Mouse (Mus musculus) kidney, embryonic 15.5 days (tissue): ENCODE data around the gene Ppp2r5c. TPM values are rescaled to one million over a fixed set of nuclear protein-coding genes. Genes with fewer than 3 reads are reported as not detected.
A peak's percentile ranks its signal among the peaks of the same experiment; 100 is the strongest.

Experiments used
- ATAC-seq: fragments of 200-750 bp; cut with Nextera tagmentation; replicated peaks from 2 replicates; pipeline ENCODE4 v1.8.0; 2017; ENCODE audit warnings: moderate TSS enrichment; ENCODE audit not compliant: low FRiP score
- H3K27ac ChIP-seq: fragments of 300-500 bp; sonication (generic); 2 replicates; pipeline ENCODE4 v1.5.1; 2015; ENCODE audit warnings: mild to moderate bottlenecking, inconsistent platforms
- H3K27me3 ChIP-seq: fragments of 300-500 bp; sonication (generic); 2 replicates; pipeline ENCODE4 v1.6.1; 2015; ENCODE audit warnings: inconsistent platforms
- H3K36me3 ChIP-seq: fragments of 300-500 bp; sonication (generic); 2 replicates; pipeline ENCODE4 v1.6.1; 2015; ENCODE audit warnings: inconsistent platforms
- H3K4me1 ChIP-seq: fragments of 300-500 bp; sonication (generic); 2 replicates; pipeline ENCODE4 v1.6.1; 2015; ENCODE audit warnings: inconsistent platforms
- H3K4me2 ChIP-seq: fragments of 300-500 bp; sonication (generic); 2 replicates; pipeline ENCODE4 v1.6.1; 2015; ENCODE audit warnings: moderate library complexity, mild to moderate bottlenecking, inconsistent platforms
- H3K4me3 ChIP-seq: fragments of 300-500 bp; sonication (generic); replicated peaks from 2 replicates; pipeline ENCODE4 v1.5.1; 2015; ENCODE audit warnings: mild to moderate bottlenecking, inconsistent platforms
- H3K9ac ChIP-seq: fragments of 300-500 bp; sonication (generic); 2 replicates; pipeline ENCODE4 v1.6.1; 2015; ENCODE audit warnings: mild to moderate bottlenecking, inconsistent platforms
- H3K9me3 ChIP-seq: fragments of 300-500 bp; sonication (generic); replicated peaks from 2 replicates; pipeline ENCODE4 v1.6.1; 2016; ENCODE audit warnings: inconsistent platforms
- WGBS: fragments of 180-500 bp; shearing (Covaris S2); methylation state at CpG from one replicate; pipeline ENCODE4 v1.1.7; 2015; ENCODE audit warnings: mixed read lengths; 5-methylcytosine and 5-hydroxymethylcytosine counted together
- polyA plus RNA-seq: library from polyadenylated mRNA; unstranded; fragments of >200 nt; fragmentation: Nextera tagmentation; extraction: Ambion mirVana; gene quantifications from 2 replicates; pipeline ENCODE4 v1.2.1, GENCODE M21; 2015

Gene Ppp2r5c
- polyA plus RNA-seq, 1 experiment from 2014 or later: 141 TPM

- 81% methylated on average over 6 of the region's 6 CpGs for WGBS
- Histone ChIP-seq H3K4me2 (no peak overlapping the region), H3K4me1 (peaks cover 12% of the 10 kb centered on the region; the same call in 1 of the 2 replicates), H3K9me3 (no peaks in the 10 kb centered on the region), H3K4me3 (no peak overlapping the region), H3K9ac (no peak overlapping the region), H3K27ac (no peak overlapping the region), H3K27me3 (no peaks in the 10 kb centered on the region), H3K36me3 (peaks cover 3% of the 10 kb centered on the region; the same call in 1 of the 2 replicates)
- ATAC-seq: no peak
These were observed 85.8 kb downstream of the Ppp2r5c start for GRCm38 (mm10) chr12:110532711-110533110.

- H3K4me1 ChIP-seq: peaks cover 13% of the 10 kb centered on the region; the same call in 1 of the 2 replicates
- WGBS: 91% methylated on average over 2 of the region's 2 CpGs
- no peak for ATAC-seq
These were observed 86.2 kb downstream of the Ppp2r5c start for GRCm38 (mm10) chr12:110533151-110533550.

DNA sequence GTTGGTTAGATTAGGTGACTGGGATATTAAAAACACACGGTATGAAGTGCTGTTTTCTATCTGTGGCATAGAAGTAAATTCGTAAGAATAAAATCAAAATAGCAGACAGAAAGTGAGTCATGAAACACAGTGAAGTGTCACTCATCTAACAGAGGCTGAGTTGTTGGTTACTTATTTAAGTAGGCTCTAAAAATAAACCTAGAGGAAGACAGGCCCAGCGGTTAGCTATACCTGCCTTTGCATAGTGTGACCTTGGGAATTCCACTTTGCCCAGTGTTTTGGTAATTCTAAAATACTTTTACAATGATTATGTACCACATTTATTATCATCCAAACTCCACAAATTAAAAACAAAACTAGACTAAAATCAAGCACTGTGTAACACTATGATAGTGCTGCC is 86.9 kb downstream of the Ppp2r5c start:
- H3K27me3 ChIP-seq: no peaks in the 10 kb centered on the region
- 0 out of 2 replicates have a peak, but pooled peaks cover 3% of the 10 kb centered on the region for H3K36me3 ChIP-seq
- no peak overlapping the region for H3K4me3 ChIP-seq
- H3K4me2 ChIP-seq: no peak overlapping the region
- H3K9ac ChIP-seq: no peak overlapping the region
- H3K27ac ChIP-seq: no peak overlapping the region
- ATAC-seq: no peak
- 86% methylated on average over 3 of the region's 3 CpGs for WGBS
- no peaks in the 10 kb centered on the region for H3K9me3 ChIP-seq
- H3K4me1 ChIP-seq: peaks cover 13% of the 10 kb centered on the region; the same call in 1 of the 2 replicates

More at GRCm38 (mm10) chr12:110533151-110533550, 86.2 kb downstream of the Ppp2r5c start:
- H3K27ac ChIP-seq: no peak overlapping the region
- no peak overlapping the region for H3K9ac ChIP-seq
- H3K36me3 ChIP-seq: 0 out of 2 replicates have a peak, but pooled peaks cover 3% of the 10 kb centered on the region
- no peak overlapping the region for H3K4me2 ChIP-seq
- no peaks in the 10 kb centered on the region for H3K27me3 ChIP-seq
- no peaks in the 10 kb centered on the region for H3K9me3 ChIP-seq
- H3K4me3 ChIP-seq: no peak overlapping the region

- Histone ChIP-seq H3K36me3 (no peaks in the 10 kb centered on the region), H3K27ac (no peak overlapping the region), H3K9ac (no peak overlapping the region), H3K4me1 (peaks cover 23% of the 10 kb centered on the region), H3K9me3 (no peaks in the 10 kb centered on the region), H3K27me3 (no peaks in the 10 kb centered on the region), H3K4me3 (no peak overlapping the region), H3K4me2 (no peak overlapping the region)
- no peak for ATAC-seq
- 90% methylated on average over 5 of the region's 5 CpGs for WGBS
These were observed 88.4 kb downstream of the Ppp2r5c start for GRCm38 (mm10) chr12:110535361-110535760.

DNA sequence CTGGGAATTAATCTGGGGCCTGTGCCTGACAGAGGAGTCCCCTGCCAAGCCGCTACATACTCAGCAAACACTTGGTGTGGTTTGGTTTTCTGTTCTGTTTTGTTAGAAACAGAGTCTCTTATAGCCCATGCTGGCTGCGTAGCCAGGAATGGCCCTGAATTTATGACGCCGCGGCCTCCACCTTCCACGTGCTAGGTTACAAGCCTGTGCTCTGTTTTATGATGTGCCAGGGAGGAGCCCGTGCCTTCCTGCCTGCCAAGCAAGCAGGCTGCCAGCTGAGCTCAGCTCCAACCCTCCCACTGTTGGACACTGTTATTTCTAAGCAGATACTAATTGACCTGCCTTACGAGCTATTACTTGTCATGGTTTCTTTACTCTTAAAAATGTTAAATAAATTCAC is 90.8 kb downstream of the Ppp2r5c start:
- Histone ChIP-seq H3K9ac (no peak overlapping the region), H3K9me3 (no peaks in the 10 kb centered on the region), H3K4me3 (no peak overlapping the region), H3K4me2 (no peak overlapping the region), H3K36me3 (no peaks in the 10 kb centered on the region), H3K27ac (peak overlapping the region; percentile 45; the same call in 1 of the 2 replicates), H3K4me1 (peaks cover 44% of the 10 kb centered on the region), H3K27me3 (no peaks in the 10 kb centered on the region)
- 30% methylated on average over 8 of the region's 8 CpGs for WGBS
- peak; percentile 84 for ATAC-seq

DNA sequence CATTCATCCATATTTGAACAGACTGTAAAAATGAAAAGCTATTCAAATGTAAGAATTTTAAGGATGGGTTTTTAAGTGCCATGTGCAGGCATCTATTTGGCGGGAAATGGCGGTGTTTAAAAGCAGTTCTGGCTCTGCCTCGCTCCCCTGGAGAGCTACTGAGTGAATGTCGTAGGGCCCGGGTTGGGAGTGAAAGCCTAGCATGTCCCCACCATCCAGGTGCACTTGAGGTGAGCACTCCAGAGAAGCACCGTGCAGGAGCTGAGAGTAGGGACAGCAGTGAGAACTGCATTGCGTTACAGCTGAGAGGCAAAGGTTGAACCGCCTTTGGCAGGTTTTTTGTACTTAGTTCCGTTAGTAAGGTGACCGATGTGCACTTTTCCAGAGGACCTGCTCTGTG is 92.4 kb downstream of the Ppp2r5c start:
- Histone ChIP-seq H3K9ac (no peak overlapping the region), H3K4me3 (no peak overlapping the region), H3K36me3 (no peaks in the 10 kb centered on the region), H3K27ac (no peak overlapping the region), H3K9me3 (no peaks in the 10 kb centered on the region), H3K27me3 (no peaks in the 10 kb centered on the region), H3K4me1 (peaks cover 46% of the 10 kb centered on the region), H3K4me2 (no peak overlapping the region)
- ATAC-seq: no peak
- 85% methylated on average over 10 of the region's 10 CpGs for WGBS

- 79% methylated on average over 9 of the region's 9 CpGs for WGBS
- Histone ChIP-seq H3K27me3 (no peaks in the 10 kb centered on the region), H3K9ac (no peak overlapping the region), H3K4me3 (no peak overlapping the region), H3K9me3 (no peaks in the 10 kb centered on the region), H3K27ac (no peak overlapping the region), H3K4me1 (peaks cover 50% of the 10 kb centered on the region), H3K36me3 (no peaks in the 10 kb centered on the region), H3K4me2 (no peak overlapping the region)
- ATAC-seq: no peak
These were observed 92.9 kb downstream of the Ppp2r5c start for GRCm38 (mm10) chr12:110539798-110540197.

GRCm38 (mm10) chr12:110540273-110540672 is 93.4 kb downstream of the Ppp2r5c start:
- ATAC-seq: no peak
- no peaks in the 10 kb centered on the region for H3K9me3 ChIP-seq
- H3K9ac ChIP-seq: no peak overlapping the region
- H3K4me2 ChIP-seq: no peak overlapping the region
- no peaks in the 10 kb centered on the region for H3K27me3 ChIP-seq
- H3K36me3 ChIP-seq: no peaks in the 10 kb centered on the region
- H3K27ac ChIP-seq: no peak overlapping the region
- no peak overlapping the region for H3K4me3 ChIP-seq
- peaks cover 51% of the 10 kb centered on the region for H3K4me1 ChIP-seq
- 53% methylated on average over 8 of the region's 8 CpGs for WGBS

GRCm38 (mm10) chr12:110541001-110541400 is 94.1 kb downstream of the Ppp2r5c start:
- H3K9ac ChIP-seq: no peak overlapping the region
- no peak overlapping the region for H3K4me3 ChIP-seq
- H3K27me3 ChIP-seq: no peaks in the 10 kb centered on the region
- peaks cover 51% of the 10 kb centered on the region for H3K4me1 ChIP-seq
- no peaks in the 10 kb centered on the region for H3K9me3 ChIP-seq
- no peak overlapping the region for H3K27ac ChIP-seq
- no peak overlapping the region for H3K4me2 ChIP-seq
- ATAC-seq: no peak
- peaks cover 2% of the 10 kb centered on the region for H3K36me3 ChIP-seq
- WGBS: 74% methylated on average over 8 of the region's 8 CpGs

DNA sequence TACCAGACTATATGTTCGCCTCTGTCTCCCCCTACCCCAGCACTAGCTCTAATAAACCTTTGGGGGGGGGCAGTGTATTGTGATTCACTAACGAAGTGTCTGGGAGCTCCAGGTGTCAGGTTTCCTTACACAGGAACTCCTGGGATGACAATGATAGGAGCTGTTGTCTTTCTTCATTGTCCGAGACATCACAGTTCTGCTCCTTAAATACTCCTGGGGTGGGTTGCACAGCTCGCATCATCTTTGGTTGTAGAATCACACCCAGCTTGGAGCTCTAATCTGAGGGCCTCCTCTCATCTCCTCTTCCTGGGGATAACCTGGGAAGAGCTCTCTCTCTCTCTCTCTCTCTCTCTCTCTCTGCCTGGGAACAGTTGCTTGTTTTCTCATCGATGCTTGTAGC is 94.6 kb downstream of the Ppp2r5c start:
- no peak overlapping the region for H3K4me2 ChIP-seq
- ATAC-seq: no peak
- no peak overlapping the region for H3K4me3 ChIP-seq
- H3K27me3 ChIP-seq: no peaks in the 10 kb centered on the region
- peaks cover 8% of the 10 kb centered on the region for H3K36me3 ChIP-seq
- no peak overlapping the region for H3K27ac ChIP-seq
- WGBS: 69% methylated on average over 5 of the region's 5 CpGs
- no peaks in the 10 kb centered on the region for H3K9me3 ChIP-seq
- H3K9ac ChIP-seq: no peak overlapping the region
- peaks cover 51% of the 10 kb centered on the region for H3K4me1 ChIP-seq

GRCm38 (mm10) chr12:110545040-110545701 is 98.3 kb downstream of the Ppp2r5c start:
- Histone ChIP-seq H3K27me3 (no peaks in the 10 kb centered on the region), H3K36me3 (peaks cover 43% of the 10 kb centered on the region), H3K27ac (peak overlapping the region; percentile 25; the same call in 1 of the 2 replicates), H3K4me1 (peaks cover 34% of the 10 kb centered on the region), H3K4me2 (no peak overlapping the region), H3K9ac (no peak overlapping the region), H3K4me3 (no peak overlapping the region), H3K9me3 (no peaks in the 10 kb centered on the region)
- 75% methylated on average over 4 of the region's 4 CpGs for WGBS
- 0 out of 2 replicates have a peak, but pooled peaks have one; percentile 24 for ATAC-seq

- Histone ChIP-seq H3K9ac (no peak overlapping the region), H3K4me3 (no peak overlapping the region), H3K27me3 (no peaks in the 10 kb centered on the region), H3K36me3 (peaks cover 66% of the 10 kb centered on the region), H3K4me1 (peaks cover 13% of the 10 kb centered on the region; the same call in 1 of the 2 replicates), H3K9me3 (no peaks in the 10 kb centered on the region), H3K4me2 (no peak overlapping the region), H3K27ac (no peak overlapping the region)
- 93% methylated on average over 12 of the region's 12 CpGs for WGBS
- ATAC-seq: no peak
These were observed 100.7 kb downstream of the Ppp2r5c start for GRCm38 (mm10) chr12:110547573-110547972.
